Mouse (Mus musculus) adrenal gland, postnatal 10 days (tissue): ENCODE results near the gene Dot1l. TPM values are rescaled to one million over a fixed set of nuclear protein-coding genes. Genes with fewer than 3 reads are reported as not detected.
"Not testable (repeated sequence)": the region's sequence is repeated elsewhere in the genome, so short reads cannot be mapped to it uniquely, and the experiment has no call there.

Experiments used
- DNase-seq: peaks from one replicate; pipeline ENCODE4 v3.0.0; 2021; ENCODE audit warnings: mixed read lengths
- total RNA-seq, 2 experiments: library from RNA; stranded (reverse); gene quantifications; 2 replicates each; pipeline ENCODE4 v1.2.3; 2021

Dot1l gene
- total RNA-seq, 2 experiments from 2014 or later, result 64.5 to 80.9 TPM

DNA sequence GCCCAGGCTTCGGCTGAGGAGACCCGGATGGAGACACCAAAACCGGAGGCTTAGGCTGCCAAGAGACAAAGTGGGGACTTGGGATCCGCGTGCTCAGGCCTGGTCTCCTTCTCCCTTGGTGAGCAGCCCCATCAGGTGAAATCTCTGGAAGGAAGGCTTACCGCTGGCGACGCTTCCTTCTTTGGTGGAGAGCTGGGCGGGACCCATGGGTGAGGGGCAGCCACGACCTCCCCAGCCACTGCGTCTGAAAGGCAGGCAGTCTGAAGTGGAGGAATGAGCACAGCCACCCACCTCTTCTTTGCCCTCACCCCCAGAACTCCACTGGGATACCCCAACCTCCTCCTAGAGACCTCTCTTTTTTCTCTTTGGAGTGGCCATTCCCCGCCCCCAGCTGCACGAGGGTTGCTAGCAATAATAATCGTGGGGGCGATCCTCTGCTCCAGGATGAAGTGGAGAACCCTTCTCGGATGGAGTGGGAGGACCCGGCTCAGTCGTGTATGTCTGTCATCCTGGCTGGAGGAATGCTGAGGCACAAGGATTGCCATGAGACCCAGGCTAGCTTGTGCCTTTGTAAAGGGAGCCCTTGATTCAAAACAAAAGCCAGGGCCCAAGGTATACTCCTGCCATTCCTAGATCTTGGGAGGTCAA, 54.1 kb downstream of the Dot1l start:
- DNase-seq, result no peak

DNA sequence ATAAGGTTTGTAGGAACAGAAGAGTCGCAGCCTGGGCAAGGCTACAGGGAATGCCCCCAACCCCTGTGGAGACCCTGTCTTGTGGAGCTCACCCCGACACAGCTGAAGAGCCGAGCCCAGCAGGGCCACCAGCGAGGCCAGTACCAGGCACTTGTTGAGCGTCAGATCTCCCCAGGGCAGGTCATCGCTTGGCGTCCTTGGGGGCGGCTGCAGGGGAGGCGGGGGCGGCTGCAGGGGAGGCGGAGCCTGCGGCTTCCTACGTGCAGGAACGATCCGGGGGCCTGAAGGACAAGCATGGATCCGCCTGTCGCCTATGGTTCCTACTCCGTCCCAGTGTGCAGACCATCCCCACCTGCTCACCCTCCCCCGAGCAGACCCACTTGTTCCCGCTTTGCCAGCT, 55.1 kb downstream of the Dot1l start:
- DNase-seq, result peak; percentile 74

DNA sequence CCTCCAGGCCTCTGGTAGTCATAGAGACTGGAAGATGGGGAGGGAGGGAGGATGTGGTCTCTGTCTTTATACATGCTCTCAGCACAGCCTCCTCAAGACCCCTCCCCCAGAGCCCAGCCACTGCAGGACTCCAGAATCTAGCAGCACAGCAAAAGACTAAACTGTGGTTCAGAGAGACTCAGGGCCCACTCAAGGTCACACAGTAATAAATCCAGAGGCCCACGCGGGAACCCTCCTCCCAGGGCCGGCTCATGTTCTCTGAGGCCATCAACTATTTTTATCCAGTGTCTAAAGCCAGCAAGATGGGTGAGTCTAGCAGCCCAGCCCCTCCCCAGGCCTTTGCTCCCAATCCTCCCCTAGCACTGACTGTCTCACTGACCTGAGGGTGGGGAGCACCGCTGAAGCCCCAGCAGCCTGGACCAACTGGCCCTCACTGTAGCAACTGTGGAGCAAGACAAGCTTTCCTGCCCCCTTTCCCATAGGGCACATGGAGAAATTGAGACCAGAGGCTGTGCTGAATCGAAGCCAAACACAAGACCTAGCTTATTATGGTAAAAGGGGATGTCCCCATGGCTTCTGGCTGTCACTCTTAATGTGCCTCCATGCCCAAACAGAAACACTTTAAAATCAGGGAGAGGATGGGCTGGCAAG, 57.5 kb downstream of the Dot1l start:
- DNase-seq, result peak; percentile 60

DNA sequence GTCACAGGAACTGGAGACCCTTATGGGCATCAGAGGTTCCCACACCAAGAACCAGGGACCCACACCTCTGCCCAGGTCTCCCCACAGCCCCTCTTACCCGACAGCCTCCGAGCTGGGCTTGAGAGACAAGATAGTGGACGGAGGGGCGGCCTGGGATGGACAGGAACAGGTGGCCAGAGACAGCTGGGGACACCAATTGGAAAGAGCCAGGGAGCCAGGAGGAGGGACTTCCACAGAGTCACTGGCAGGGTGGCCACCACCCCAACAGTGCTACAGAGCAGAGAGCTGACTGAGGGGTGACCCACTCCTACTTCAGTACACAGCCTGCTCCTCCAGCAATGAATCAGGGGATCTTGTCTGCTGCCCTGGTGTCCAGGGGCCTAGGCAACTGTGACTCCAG, 58.4 kb downstream of the Dot1l start, which contains the start of gene Jsrp1:
Jsrp1 (minus strand) TSS at position 133 of the 400 bp plus-strand sequence.
- no peak for DNase-seq

DNA sequence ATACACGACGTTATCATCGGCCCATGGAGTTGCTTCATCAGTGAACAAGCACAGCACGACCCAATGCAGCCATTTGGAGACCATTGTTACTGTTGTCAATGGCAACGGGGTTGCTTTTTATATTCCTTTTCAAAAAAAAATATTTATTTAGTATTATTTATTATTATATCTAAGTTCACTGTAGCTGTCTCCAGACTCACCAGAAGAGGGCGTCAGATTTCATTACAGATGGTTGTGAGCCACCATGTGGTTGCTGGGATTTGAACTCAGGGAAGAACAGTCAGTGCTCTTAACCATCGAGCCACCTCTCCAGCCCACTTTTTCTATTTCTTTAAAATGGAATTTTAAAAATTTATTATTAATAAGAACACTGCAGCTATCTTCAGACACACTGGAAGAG, 59.8 kb downstream of the Dot1l start:
- no peak for DNase-seq

DNA sequence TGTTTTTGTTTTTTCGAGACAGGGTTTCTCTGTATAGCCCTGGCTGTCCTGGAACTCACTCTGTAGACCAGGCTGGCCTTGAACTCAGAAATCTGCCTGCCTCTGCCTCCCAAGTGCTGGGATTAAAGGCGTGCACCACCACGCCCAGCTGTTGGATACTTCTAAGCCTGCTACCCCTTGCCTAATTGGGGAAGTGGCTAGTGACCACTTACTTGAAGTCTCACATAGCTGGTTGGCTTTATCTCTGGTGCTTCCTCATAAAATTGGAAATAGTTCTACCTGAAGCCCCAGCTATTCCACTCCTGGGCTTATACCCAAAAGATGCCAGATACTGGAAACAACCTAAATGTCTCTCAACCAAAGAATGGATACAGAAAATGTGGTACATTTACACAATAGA, 61.3 kb downstream of the Dot1l start:
- not testable (repeated sequence) for DNase-seq

DNA sequence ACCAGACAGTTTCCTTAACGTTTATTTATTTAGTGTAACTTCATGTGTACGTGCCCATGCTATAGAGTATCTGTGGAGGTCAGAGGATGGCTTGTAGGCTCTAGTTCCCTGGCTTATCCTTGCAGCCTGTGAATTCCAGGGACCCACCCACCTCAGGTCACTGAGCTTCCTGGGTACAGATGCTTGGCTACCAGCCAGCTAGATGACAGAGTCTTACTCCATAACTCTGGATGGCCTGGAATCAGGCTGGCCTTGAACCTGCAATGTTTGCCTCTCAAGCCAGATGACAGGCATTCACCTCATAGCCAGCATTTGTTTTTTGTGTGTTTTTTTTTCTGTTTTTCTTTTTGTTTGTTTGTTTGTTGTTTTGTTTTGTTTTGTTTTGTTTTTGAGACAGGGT, 62.2 kb downstream of the Dot1l start:
- no peak for DNase-seq

DNA sequence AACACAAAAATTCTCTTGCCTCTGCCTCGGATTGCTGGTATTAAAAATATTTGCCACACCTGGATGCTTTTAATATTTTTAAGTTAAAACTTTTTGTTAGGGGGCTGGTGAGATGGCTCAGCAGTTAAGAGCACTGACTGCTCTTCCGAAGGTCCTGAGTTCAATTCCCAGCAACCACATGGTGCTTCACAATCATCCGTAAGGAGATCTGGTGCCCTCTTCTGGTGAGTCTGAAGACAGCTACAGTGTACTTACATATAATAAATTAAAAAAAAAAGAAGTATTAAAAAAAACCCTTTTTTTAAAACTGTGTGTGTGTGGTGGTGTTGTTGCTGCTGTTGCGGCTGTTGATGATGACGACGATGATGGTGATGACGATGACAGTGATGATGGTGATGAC, 62.9 kb downstream of the Dot1l start:
- not testable (repeated sequence) for DNase-seq

DNA sequence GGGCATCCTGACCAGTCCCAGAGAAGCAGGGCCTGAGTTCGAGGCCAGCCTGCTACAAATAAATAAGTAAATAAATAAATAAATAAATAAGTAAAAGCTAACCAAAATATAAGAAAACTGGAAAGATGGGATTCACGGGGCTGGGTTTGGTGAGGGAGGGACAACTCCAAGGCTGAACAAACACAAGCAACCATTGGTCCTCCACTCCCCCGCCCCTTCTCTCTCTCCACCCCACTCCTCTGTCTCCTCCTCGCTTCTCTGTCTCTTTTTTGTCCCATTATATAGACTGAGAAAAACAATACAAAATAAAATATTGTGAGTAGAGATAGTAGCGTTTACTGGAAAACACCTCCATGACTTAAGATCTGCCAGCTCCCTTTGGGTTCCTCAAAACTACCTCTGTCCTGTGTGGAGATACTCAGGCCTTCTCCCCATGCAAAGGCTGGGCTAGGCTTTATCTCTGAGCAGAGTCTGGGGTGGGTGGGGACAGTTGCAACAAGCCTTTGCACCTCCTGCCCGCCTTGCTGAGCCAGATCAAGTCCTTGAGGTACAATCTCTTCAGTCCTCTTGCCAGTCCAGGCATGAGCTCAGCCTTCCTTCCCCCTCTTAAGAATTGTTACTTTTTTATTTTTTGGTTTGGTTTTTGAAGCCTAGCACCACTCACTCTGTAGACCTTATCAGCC, 63.7 kb downstream of the Dot1l start:
- DNase-seq, result no peak

DNA sequence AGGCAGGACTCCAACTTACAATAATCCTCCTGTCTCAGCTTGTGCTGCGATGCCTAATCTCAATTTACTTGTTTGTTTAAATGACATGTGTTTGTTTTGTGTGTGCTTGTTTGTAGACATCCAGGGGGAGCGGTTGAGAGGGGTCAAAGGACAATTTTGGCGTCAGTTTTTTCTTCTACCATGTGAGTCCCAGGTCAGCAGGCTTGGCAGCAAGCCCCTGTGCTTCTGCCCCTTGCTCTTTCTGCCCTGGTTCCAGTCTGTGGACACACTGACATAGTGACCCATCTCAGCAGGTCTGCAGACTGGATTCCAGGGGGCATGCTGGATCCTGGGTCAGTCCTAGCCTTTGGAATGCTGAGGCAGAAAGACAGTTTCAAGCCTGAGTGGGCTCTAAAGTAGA, 64.4 kb downstream of the Dot1l start:
- no peak for DNase-seq

DNA sequence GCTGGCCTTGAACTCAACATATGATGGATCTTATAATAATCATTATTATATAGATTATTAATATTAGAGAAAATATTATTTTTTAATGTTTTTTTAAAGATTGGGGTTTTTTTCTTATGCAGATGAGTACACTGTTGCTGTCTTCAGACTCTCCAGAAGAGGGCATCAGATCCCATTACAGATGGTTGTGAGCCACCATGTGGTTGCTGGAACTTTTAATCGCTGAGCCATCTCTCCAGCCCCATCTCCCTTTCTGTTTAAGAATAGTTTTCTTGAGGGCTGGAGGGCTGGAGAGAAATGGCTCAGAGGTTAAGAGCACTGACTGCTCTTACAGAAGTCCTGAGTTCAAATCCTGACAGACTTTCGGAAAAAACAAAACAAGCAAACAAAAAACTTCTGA, 67.0 kb downstream of the Dot1l start:
- no peak for DNase-seq

DNA sequence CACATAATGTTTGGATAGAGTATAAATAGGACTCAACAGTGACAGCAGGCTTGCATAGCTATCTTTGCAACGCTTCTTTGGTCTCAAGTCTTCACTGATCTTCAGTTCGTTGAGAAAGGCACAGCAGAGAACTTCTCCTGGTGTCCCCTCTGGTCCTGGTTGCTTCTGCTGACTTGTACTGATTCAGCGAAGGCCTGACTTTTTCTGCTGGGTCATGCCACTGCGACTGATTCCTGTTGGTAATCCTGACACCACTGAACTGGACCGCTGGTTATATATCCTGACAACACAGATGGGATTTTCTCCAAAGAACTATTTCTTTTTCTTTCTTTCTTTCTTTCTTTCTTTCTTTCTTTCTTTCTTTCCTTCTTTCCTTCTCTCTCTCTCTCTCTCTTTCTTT, 67.5 kb downstream of the Dot1l start:
- DNase-seq, result no peak

DNA sequence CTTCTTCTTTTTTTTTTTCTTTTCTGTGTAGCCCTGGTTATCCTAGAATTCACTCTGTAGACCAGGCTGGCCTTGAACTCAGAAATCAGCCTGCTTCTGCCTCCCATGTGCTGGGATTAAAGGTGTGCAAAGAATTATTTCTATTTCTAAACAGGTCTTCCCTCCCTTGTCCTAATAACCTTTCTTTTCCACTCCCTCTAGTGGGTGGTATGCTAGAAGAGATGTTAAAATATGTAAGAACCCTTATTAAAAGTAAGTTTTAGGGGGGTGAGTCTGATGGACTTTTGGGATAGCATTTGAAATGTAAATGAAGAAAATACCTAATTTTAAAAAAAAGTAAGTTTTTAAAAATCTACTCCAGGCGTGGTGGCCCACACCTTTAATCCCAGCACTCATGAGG, 68.3 kb downstream of the Dot1l start:
- DNase-seq, result no peak

DNA sequence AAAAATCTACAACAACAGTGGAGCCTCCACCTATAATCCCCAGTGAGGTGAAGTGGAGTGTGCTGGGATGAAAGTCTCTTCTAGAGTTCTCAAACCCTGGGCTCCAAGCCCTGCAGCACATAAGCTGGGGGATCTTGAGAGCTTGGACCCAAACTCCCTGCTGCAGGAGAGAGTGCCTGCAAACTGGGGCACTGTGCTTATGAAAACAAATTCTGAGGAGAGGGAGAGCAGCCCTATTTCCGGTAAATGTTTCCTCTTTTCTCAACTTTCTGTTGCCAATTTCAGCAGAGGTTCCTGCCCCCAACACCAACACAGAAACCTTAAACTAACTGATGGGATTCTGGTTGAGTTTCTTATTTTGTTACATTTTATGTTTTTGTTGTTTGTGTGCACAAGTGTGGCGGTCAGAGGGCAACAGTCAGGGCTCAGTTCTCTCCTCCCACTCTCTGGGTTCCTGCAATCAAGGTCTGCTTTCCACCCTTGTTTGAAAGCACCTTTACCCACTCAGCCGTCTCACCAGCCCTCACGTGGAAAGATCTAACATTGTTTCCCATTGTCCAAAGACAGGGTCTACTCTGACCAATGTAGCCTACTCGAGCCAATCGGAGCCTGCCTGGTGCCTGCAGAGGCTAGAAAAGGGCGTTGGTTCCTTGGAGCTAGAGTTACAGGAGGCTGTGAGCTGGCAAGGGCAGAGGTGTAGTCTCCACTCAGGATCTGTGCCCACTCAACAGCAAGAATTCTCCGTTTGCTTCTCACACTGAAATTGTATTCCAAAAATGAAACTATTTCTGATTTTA, 69.0 kb downstream of the Dot1l start:
- DNase-seq, result no peak

DNA sequence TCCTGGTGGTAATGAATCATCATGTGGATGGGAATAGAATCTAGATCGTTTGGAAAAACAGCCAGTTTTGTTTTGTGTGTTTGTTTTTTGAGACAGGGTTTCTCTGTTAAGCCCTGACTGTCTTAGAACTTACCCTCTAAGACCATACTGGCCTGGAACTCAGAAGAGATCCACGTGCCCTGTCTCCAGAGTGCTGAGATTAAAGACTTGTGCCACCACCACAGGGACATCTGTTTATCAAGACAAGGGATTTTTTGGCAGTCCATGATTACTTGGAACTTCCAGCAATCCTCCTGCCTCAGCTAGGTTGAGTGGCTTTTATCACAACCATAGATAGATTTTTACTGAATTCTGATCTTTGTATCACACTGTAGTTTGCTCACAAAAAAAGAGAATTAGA, 69.8 kb downstream of the Dot1l start:
- DNase-seq, result no peak

DNA sequence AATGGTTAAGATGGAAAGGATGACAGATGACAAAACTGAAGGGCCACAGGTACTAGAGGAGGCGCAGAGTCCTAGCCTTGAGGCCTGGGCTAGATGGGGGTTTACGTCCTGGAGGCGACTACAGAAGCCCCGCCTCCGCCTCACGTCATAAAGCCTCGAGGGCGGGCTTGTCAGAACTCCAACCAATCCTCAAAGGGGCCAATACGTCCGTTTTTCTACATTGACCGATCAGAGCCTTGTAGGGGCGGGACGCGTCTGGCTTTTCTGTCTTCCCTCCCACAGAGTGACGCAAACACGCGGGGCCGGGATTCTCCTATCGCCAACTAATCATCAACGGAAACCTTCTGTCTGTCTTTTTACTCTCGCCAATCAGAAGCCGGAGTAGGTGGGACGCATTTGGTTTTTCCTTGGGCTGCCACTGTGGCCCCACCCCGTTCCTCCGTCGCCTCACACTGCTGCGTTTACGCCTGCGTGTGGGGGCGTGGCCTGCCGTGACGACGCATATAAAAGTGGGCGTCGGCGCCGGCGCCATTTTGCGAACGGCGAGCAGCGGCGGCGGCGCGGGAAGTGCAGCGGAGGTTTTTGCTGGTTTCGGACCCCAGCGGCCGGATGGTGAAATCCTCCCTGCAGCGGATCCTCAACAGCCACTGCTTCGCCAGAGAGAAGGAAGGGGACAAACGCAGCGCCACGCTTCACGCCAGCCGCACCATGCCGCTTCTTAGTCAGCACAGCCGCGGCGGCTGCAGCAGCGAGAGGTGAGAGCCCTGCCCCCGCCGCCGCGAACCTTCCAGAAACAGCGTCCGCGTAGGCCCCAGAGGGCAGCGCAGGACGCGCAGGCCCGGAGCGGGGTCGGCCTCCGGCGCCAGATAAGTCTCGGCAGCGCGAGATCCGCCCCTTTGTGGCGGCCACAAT, 71.4 kb downstream of the Dot1l start, which contains the start of gene Oaz1:
Oaz1 (plus strand) TSS at position 506 of the 912 bp plus-strand sequence.
- DNase-seq, result peak; percentile 98

DNA sequence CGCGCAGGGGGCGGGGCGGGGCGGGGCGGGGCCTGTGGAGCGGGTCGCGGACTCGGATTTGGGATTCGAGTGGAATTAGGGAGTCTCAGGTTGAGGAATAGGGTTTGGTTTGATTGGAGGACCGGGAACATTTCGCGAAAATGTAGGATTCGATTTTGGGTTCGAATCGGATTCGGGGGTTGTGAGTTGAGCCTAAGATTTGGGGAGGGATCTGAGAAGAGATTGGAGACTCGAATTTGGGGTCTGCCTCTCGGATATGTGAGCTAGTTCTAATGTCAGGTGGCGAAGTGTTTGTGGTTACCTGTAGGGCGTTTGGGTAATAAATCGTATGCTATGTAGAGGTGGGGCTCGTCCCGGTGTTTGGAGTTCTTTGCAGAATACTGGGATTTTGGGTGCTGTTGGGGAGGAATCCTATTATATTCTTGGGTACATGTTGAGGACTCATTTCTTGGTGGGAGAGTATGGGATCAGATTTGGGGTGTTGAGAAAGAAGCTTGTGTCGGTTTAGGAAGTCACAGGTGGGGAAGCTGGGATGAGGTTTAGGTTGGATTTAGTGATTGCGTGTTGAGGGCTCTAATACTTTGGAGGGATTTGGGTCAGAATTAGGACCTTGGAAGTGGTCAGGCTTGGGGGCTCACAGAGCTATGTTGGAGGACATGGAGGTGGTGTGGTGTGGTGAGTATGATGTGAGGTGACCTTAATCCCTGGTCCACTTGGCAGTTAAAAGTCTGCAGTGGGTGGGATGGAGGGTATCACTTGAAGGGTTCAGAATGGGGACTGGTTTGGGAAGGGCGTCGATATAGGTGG, 72.3 kb downstream of the Dot1l start:
- no peak for DNase-seq

DNA sequence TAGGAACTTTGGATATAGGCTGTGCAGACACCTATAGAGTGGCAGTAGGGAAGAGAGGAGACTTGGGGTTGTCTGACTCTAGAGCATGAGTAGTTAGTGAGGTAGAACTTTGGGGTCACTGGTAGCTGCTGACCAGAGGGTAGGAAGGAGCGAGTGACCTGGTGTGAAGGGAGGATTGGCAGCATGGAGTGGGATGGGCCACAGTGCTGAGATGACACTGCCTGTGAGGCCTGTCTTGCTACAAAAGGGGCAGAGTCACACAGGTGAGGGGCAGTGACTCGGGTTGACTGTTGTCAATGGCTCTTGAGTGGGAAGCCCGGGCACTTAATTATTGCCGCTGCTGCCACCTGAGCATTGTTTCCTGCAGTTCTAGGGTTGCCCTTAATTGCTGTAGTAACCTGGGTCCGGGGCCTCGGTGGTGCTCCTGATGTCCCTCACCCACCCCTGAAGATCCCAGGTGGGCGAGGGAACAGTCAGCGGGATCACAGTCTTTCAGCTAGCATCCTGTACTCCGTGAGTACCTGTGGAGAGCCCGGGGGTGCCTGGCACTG, 72.9 kb downstream of the Dot1l start:
- no peak for DNase-seq

DNA sequence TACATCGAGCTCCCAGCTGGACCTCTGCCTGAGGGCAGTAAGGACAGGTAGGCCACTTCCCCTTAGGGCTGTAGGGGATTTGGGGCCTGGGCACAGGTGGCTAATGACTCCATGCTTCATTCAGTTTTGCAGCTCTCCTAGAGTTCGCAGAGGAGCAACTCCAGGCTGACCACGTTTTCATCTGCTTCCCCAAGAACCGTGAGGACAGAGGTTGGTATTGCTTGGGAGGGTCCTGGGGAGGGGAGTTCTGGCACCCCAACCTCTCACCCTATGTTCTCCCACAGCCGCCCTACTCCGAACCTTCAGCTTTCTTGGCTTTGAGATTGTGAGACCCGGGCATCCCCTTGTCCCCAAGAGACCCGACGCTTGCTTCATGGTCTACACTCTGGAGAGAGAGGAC, 73.6 kb downstream of the Dot1l start:
- not testable (repeated sequence) for DNase-seq
